Mouse (Mus musculus): Measurements from ENCODE around the gene Gm6993. TPM values are rescaled to one million over a fixed set of nuclear protein-coding genes. Genes with fewer than 3 reads are reported as not detected.
A peak's percentile ranks its signal among the peaks of the same experiment; 100 is the strongest.

Gm6993 gene
- total RNA-seq, 2 experiments from 2014 or later: not detected

DNA sequence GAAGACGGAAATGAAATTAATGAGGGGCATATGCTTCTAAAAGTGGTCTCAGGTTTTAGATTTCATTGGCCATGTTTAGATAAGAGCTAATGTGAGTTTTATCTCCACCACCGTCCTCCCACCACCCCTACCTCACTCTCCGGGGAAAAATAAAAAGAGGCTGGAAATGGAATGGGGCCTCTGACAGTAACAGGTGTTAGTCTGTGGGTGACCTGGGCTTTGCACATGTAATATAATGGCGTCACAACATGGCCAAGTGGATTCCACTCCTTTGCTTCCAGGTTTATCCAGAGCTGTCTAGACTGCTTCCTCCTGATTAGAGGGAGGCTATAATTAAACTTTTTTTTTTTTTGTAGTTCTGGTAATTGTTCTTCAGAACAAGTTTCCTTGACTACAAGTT is 26.8 kb downstream of the Gm6993 start:
- peak overlapping the region; percentile 81 for H3K4me3 ChIP-seq
- intact Hi-C loops (cut with DNase I): loop anchor here (10.0 kb wide), 1 partner anchor 103 kb away; no protein-coding TSS in a partner anchor
- no peak overlapping the region for H3K27ac ChIP-seq
- no peak for TF ChIP-seq CTCF (IDR thresholded peaks at IDR 0.05)
- DNase-seq: no peak

DNA sequence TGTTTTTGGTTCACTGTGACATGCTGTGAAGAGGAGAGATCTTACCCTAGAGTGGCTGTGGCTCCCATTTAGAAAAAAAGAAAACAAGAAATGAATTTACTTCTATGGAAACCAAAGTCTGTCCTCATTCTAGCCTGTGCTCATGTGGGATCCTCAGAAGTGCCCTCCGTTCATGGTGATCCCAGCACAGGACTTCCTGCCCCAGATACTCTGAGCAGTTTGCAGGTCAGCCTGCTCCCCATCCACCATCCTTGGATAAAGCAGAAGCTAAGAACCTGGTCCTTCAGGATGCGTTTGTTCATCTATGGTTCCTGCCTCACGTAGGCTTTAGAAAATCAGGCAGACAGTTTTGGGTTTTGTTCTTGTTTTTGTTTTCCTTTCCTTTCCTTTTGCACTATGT is 27.7 kb downstream of the Gm6993 start:
- peak overlapping the region; percentile 81 for H3K4me3 ChIP-seq
- intact Hi-C loops (cut with DNase I): loop anchor here (10.0 kb wide), 1 partner anchor 104 kb away; no protein-coding TSS in a partner anchor
- no peak for DNase-seq
- H3K27ac ChIP-seq: no peak overlapping the region; the same call in 1 of the 2 replicates
- no peak for TF ChIP-seq CTCF (IDR thresholded peaks at IDR 0.05)

DNA sequence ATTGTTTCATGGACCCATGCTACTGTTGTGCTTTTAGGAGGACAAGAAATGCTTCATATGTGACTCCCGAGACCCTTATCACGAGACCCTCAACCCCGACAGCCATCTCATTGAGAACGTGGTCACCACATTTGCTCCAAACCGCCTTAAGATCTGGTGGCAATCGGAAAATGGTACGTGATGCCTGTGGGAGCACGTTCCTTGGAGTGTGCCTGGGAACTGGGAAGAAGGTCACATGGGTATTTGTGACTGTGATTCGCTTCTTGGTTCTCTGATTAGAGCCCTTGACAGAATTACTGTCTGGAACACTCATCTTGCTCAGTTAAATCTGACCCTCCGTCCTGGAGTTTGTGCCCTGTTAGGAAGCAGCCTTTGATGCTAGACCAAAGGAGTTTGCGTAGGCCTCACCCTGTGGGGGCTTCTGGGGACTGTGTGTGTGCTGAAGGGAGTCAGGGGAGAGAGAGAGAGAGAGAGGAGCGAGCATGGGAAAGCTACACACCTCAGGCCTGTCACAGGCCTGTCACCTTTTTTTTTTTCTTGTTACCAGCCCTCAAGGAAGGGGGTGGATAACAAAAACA is 28.5 kb downstream of the Gm6993 start:
- DNase-seq: no peak
- H3K4me3 ChIP-seq: no peak overlapping the region
- intact Hi-C loops (cut with DNase I): loop anchor here (10.0 kb wide), 1 partner anchor 104 kb away; no protein-coding TSS in a partner anchor
- H3K27ac ChIP-seq: no peak overlapping the region
- TF ChIP-seq CTCF (IDR thresholded peaks at IDR 0.05): no peak

DNA sequence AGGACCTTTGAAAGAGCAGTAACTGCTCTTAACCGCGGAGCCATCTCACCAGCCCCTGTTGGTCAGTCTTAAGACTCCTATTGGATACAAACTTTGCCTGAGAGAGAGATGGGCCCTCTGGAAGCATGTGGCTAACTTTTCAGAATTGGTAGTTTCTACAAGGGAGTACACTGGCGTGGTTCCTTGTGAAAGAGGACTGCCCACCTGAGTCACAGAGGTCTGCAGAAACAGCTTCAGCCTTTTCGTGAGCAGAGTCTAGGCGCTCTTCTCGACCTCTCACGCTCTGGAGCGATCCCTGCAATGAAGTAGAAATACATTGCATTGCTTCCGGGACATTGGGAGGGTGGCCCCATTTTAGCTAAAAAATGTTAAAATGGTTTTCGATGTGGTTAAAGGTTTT is 29.8 kb downstream of the Gm6993 start:
- DNase-seq: no peak
- Histone ChIP-seq H3K4me3 (no peak overlapping the region), H3K27ac (no peak overlapping the region)
- intact Hi-C loops (cut with DNase I): no loop called here
- no peak for TF ChIP-seq CTCF (IDR thresholded peaks at IDR 0.05)

DNA sequence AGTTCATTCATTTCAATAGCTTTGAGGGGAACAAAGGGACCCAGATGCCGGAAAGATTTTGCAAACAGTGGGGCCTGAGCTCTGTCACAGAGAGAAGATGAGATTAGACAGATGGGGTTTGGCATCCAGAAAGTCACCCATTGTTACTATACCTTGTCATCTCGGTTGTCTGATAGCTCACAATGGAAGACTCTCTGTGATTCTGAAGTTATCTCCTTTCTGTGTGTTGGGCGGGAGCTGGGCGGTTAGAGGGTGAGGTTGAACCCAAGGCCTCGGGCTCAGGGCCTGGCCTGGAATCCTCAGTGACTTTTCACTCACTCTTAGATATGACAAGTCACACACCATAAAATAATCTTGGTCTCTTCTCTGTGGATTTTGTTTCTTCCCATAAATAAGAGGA is 30.2 kb downstream of the Gm6993 start:
- no peak overlapping the region for H3K4me3 ChIP-seq
- DNase-seq: no peak
- H3K27ac ChIP-seq: peak overlapping the region; percentile 40; the same call in 1 of the 2 replicates
- intact Hi-C loops (cut with DNase I): no loop called here
- TF ChIP-seq CTCF (IDR thresholded peaks at IDR 0.05): no peak

DNA sequence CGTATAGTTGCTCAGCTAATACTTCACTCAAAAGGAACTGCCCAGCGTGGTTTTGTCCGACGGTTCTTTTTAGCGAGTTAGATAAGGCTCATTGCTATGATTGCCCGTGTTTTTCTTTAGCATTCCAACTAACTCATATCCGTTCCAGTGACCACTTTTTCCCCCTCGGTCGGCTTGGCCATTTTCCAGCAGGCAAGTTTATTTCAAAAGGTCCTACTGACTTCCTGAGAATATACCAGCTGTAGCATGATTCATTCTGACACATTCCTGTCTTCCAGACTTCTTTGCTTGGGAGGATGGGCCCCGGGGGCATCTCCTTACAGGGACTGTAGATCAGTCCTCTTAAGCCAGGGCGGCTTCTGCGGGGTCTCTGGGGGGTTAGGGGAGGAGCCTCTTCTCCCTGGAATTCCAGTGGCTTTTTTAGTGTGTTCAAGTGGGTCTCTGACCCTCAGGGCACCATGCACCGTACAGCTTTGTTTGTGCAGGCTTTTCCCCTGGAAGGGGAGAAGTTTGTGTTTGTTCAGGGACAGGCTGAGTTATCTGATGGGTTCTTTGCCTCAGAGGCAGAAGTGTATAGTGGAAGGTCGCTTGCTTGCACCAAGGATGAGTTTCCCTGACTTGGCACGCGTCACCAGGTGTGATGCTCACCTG is 30.9 kb downstream of the Gm6993 start:
- DNase-seq: peak; percentile 35
- no peak for TF ChIP-seq CTCF (IDR thresholded peaks at IDR 0.05)
- Histone ChIP-seq H3K27ac (peak overlapping the region; percentile 40; the same call in 1 of the 2 replicates), H3K4me3 (0 out of 2 replicates have a peak overlapping the region, but pooled peaks have one; percentile 13)
- intact Hi-C loops (cut with DNase I): no loop called here

DNA sequence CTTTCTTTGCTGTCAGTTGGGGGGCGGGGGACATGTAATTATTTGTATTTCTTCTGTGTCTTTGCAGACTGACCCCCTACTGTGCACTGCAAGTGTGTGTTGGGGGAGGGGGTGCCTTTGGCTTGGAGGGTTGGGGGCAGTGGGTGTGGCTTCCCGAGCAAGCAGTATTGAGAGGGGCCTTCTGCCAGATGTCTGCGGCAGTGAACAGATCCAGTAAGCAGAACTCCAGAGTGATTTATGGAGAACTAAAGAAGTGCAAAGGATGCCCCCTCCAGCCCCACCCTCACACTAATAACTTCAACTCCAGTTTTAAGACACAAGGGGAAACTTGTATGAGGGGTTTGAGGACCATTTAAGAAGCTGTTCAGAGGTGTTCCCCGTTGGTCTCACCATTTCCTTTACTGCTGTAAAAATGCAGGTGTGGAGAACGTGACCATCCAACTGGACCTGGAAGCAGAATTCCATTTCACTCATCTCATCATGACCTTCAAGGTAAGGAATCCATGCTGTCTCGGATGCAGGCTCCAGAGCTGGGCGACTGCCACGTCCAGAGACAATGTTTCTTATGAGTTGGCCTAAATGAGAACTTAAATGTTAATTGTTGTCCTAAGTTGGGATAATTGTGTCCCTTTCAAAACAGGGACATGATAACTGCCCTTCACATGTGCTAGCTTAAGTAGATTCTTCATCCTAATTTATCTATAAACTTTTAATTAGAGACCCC is 31.6 kb downstream of the Gm6993 start:
- no peak overlapping the region for H3K27ac ChIP-seq

DNA sequence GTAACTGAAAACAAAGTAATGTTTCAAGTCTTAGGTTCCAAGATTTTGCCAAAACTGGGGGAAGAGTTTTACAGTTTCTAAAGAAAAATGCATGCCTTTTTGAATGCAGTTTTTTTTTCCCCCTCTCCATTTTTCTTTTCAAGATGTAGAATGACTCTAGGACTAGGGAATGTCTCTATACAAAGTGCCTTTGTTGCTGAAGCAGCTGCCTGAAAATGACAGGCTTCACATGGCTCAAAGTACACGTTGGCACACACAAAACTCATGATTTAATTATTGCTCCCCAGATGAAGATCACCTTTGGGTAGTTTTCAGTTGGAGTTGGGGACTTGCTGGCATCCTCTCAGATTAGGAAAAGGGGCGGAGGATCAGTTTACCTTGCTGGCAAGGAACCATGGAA is 32.3 kb downstream of the Gm6993 start:
- TF ChIP-seq CTCF (IDR thresholded peaks at IDR 0.05): no peak
- intact Hi-C loops (cut with DNase I): no loop called here
- no peak overlapping the region for H3K4me3 ChIP-seq
- DNase-seq: no peak
- H3K27ac ChIP-seq: no peak overlapping the region; the same call in 1 of the 2 replicates

More for the DNA sequence above, 31.6 kb downstream of the Gm6993 start:
- intact Hi-C loops (cut with DNase I): no loop called here
- no peak for TF ChIP-seq CTCF (IDR thresholded peaks at IDR 0.05)
- no peak for DNase-seq
- no peak overlapping the region for H3K4me3 ChIP-seq

DNA sequence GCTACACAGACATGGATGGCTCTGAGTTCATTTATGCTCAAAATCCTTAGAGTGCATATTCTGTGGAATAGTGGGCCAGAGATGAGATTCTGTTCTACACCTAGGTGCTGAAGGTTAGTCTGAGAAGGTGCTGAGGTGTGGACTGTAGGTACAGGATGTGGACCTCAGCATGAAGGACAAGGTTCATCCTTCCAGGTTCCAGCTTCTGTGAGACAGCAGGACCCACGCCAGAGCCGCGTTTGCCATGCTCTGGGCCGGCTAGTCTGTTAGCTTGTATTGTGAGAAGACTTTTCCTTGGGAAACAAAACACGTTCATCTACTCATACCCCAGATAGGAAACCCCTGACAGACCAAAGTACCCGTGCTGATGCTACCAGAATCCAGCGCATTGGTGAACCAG is 33.1 kb downstream of the Gm6993 start:
- intact Hi-C loops (cut with DNase I): no loop called here
- TF ChIP-seq CTCF (IDR thresholded peaks at IDR 0.05): no peak
- no peak overlapping the region for H3K27ac ChIP-seq
- no peak for DNase-seq
- no peak overlapping the region for H3K4me3 ChIP-seq

DNA sequence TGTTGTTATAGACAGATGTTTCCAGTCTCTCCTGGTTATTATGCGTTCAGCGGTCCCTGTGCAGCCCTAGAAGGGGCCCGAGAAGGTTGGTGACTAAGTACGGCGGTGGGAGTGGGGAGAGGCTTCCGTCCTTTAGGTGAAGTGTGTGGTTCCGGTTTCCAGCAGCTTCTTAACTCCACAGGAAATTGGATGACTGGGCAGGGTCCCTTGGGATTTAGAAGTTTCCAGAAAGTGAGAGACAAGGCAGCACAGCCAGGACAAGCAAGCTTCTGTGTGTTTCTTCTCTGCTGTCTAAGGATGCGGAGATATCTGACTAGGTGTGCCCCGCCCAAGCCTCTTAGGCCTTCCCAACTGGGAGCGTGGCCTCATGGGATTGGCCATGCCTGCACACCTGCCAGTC is 34.8 kb downstream of the Gm6993 start:
- no peak for DNase-seq
- intact Hi-C loops (cut with DNase I): no loop called here
- Histone ChIP-seq H3K27ac (peak overlapping the region; percentile 57), H3K4me3 (peak overlapping the region; percentile 46)
- TF ChIP-seq CTCF (IDR thresholded peaks at IDR 0.05): no peak

DNA sequence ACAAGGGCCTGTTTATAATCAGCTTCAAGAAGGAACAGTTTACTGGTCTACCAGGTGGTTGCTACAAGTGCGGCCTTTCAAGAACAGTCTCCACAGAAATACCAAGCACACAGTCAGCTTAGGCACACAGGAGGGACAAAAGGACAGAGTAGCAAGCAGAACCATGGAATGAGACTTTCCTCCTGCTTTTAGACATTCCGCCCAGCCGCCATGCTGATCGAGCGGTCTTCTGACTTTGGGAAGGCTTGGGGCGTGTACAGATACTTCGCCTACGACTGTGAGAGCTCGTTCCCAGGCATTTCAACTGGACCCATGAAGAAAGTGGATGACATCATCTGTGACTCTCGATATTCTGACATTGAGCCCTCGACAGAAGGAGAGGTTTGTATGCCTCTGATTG is 37.7 kb downstream of the Gm6993 start:
- Histone ChIP-seq H3K4me3 (no peak overlapping the region), H3K27ac (no peak overlapping the region)
- no peak for DNase-seq
- no peak for TF ChIP-seq CTCF (IDR thresholded peaks at IDR 0.05)
- intact Hi-C loops (cut with DNase I): no loop called here

DNA sequence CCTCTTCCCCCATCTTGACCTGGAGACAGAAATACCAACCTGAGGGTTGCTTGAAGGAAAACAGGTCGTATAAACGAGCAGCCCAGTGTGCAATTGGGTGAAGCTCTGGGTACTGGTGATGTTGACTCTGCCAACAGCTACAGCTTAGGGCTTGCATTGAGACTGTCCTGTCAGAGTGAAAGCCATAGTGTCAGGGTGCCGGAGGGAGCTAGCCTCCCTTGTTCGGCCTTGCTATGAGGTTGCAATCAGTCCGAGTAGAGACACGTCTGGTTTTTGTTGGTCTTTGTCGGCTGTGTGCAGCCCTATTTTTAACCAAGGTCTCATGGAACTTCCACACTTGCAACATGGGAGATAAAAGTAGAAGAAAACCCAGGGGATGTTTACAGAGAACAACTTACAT is 39.7 kb downstream of the Gm6993 start:
- no peak overlapping the region for H3K4me3 ChIP-seq
- H3K27ac ChIP-seq: no peak overlapping the region
- no peak for TF ChIP-seq CTCF (IDR thresholded peaks at IDR 0.05)
- intact Hi-C loops (cut with DNase I): no loop called here
- DNase-seq: no peak

DNA sequence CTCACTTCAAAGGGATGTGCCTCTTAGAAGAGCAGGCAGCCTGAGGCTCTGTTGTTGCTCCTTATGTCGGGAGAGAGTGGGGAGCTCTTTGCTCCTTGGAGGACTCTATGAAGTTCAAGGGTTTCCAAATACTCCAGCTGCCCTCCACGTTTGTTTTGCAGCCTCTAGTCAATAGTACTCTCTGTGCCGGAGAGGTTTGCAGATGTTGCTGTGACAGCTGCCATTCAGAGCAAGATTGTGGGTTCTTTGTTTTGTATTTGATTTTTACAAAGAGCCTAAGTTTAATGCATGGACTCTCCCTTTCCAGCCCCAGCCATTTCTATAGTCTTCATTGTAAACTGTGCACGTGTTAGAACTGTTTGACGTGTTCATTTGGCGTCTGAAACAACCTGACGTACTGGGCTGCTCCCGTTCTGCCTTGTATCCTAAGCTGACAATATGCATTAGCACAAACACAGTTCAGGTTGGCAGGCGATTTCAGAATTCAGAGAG is 40.6 kb downstream of the Gm6993 start:
- H3K27ac ChIP-seq: no peak overlapping the region
- H3K4me3 ChIP-seq: no peak overlapping the region
- no peak for TF ChIP-seq CTCF (IDR thresholded peaks at IDR 0.05)
- intact Hi-C loops (cut with DNase I): no loop called here
- no peak for DNase-seq

All from gastrocnemius, adult 2 months (tissue).